Mouse (Mus musculus) lung, postnatal 36 days (tissue): ENCODE data around the gene Gm17581.

Experiments
- DNase-seq: peaks from one replicate; pipeline ENCODE4 v3.0.0; 2022; ENCODE audit warnings: mixed read lengths

The Gm17581 gene

DNA sequence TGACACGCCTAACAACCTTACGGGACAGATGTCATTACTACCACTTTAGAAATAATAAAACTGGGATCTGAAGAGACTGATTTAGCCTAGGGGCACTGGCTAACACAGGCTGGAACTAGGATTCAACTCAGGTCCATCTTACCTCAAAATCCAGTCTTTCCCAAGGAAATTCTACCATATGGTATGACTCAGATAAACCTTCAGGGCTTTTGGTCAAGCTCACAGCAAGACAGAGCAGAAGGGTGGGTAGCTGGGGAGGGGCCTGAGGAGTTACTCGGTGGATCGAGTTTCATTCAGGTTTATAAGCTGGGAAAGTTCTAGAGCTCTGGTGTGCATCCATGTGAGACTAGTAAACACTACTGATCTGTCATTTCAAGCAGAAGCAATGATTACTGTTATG, 46.5 kb downstream of the Gm17581 start:
- DNase-seq, result no peak

DNA sequence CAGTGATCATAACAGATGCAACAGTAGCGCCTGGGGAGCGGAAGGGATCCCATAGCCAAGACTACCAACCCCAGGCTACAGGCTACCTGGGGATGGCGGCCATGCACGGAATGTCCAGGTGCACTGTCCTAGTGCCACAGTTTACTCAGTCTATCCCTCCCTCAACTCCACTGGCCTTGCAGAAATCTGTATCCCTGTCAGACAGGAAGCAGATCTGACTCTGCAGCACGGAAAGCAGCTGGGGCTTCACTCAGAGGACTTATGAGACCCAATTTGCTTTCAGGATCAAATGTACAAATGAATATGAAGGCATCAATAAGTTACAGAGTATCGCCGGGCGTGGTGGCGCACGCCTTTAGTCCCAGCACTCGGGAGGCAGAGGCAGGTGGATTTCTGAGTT, 47.9 kb downstream of the Gm17581 start:
- DNase-seq, result no peak

DNA sequence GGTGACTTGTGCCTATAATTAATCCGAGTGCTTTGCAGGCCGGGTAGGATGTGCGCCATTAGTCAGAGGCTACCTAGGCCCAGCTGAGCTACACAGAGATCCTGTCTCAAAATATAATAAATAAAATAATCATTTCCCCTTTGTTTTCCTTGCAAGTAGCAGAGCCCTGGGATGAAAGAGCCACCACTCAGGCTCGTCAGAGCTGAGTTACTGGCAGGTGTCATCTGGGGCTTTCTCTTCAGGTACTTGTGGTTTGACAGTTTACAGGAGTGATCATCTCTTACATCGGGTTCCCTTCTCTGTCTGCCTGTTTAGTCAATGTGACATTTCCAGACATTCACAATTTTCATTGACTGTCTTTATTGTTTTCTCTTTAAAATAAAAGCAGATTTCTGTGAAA, 49.1 kb downstream of the Gm17581 start:
- DNase-seq, result no peak
